Mouse (Mus musculus) layer of hippocampus, postnatal 10 days (tissue): ENCODE results near the gene Fev. TPM values are rescaled to one million over a fixed set of nuclear protein-coding genes. Genes with fewer than 3 reads are reported as not detected.

Source experiments
- DNase-seq, 2 experiments: peaks; one replicate each; pipeline ENCODE4 v3.0.0; 2021; ENCODE audit warnings: low spot score in 2 of 2
- total RNA-seq, 2 experiments: library from RNA; stranded (reverse); gene quantifications; 2 replicates each; pipeline ENCODE4 v1.2.3; 2021

Fev gene
- total RNA-seq, 2 experiments from 2014 or later, result not detected

GRCm38 (mm10) chr1:74880785-74881360 is 4.3 kb downstream of the Fev start:
- DNase-seq, result peak; percentile 74 to 78

DNA sequence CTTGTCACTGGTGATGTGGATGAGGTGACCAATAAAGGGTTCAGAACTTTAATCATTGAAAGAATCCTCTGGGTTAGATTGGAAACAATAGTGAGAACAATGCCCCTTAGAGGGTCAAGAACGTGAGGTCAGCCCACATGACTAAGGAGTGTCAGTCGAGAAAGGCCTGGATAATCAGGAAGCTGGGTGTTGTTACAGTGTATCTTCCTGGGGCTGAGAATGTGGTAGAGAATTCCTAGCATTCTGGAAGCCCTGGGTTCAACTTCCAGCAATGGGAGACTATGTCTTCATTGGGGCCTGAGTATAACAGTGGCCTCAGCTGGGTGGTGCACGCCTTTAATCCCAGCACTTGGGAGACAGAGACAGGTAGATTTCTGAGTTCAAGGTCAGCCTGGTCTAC is 8.0 kb downstream of the Fev start:
- DNase-seq, result no peak

DNA sequence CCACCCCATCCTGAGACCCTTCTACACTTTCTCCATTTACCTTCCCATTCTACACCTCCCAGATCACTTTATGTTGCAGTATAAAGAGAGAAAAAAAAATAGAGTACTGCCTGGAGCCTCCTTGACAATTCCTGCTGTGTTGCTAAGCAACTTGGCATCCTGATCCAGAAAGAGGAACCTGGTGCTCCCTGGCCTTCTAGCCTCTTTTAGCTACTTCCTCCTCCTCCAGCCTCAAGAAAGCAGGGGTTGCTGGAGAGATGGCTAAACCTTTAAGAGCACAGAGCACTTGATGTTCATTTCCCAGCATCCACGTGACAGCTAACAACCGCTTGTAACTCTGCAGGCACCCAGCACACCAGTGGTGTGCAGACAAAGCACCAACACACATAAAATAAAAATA is 13.0 kb downstream of the Fev start:
- no peak for DNase-seq

DNA sequence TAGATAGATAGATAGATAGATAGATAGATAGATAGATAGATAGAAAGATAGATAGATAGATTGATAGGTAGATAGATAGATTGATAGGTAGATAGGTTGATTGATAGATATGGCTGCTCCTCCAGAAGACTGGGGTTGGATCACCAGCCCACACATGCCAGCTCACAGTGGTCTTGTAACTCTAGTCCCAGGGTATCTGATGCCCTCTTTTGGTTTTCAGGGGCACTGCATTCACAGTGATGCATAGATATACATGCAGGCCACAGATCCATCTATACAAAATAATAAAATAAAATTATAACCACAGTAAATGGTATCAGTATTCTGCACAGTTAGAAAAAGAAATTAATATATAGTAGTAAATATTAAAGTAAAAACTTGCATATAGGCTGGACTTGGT is 23.4 kb downstream of the Fev start:
- DNase-seq, result no peak

DNA sequence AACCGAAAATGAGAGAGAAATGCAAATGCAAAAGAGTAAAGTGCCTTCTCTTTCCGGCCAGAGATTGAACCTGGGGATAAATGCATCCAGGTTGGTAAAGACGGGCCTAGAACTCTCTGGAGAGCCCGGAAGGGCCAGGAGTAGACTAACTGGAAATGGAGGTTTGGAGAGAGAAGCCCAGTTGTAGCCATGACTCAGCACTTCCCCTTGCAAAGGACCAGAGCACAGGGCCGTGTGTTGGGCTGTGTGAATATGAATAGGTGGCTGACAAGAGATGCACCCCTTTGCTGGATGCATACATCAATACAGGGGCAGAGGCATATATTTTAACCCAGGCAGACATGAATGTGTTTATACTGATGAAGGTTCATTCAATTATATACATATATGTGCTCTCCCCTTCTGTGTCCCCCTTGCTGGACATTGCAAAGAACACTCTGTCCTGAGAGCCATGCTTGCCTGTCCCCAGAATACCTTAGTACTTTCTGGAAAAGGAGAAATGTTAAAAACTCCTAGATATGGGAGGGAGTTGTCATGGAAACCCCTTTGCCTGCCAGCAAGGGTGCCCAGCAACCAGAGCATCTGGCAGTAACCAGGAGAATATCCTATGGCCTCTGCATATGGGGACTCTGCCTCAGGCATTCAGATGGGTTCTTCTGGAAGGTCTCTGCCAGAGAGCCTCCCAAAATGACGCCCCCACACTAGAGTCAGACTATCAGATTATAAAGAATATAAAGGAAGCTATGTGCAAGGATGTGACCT is 25.8 kb downstream of the Fev start:
- DNase-seq, result peak; percentile 20 to 31

DNA sequence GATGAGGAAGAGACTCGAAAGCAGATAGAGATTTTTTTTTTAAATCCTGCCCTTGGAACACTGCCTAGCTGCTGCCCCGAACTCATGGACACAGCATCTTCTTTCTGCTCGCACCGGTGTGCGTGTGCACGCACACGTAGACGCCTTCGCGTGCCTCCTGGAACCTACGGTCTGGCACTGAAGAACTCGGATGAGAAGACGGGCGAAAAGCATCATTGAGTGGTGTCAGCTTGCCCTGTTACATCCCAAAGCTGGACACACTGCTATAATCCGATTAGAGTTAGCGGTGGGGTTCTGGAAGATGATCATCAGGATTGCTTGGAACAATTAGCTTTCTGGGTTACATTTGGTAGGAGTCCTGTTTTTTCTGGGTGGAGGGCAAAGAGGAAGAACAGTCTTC is 26.4 kb downstream of the Fev start:
- DNase-seq, result peak in 1 of 2 experiments; percentile 16

DNA sequence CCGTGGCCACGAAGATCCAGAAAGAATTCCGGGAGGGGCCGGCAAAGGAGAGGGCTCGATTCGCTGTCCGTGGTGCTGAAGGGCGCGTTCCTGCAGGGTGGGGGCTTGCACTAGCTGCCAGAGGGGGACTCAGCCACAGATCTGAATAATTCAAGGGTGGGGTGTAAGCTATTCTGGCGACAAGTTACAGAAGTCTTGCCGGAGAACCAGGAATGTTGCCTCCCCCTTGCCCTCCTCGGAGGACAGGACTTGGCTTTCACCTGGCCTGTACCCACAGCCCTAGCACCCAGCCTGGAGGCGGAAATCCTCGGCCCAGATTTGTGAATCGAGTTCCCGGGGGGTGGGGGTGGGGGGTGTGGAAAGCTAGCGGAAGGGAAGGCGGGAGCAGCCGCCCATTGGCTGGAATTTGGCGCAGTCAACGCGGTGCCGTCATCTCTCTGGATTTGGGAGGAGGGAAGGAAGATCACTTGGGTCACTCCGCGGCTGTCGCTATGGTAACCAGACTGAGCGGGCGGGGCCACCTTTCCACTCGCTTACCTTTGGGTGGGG is 27.0 kb downstream of the Fev start:
- DNase-seq, result peak; percentile 83 to 89

- DNase-seq, result peak; percentile 16 to 26
These were observed 27.5 kb downstream of the Fev start for GRCm38 (mm10) chr1:74857677-74858076.

- peak; percentile 13 to 16 for DNase-seq
These were observed 28.0 kb downstream of the Fev start for GRCm38 (mm10) chr1:74857201-74857600.

DNA sequence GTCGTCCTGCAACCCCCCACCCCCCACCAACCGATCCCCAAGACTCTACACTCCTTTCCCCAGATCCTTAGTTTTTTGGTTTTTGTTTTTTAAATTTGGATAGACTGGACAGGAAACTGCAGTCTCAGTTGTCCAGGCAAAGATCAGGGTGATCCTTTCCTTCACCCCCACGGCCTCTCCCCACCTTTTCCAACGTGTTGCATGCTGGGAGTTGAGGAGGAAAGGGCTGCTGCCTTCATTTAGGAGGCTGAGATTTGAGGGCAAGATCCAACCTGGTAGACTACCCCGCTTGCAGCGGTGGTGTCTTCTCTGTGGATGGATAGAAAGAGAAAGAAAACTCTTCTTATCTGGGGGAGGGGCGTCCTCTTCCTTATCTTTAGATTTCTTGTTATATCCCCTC is 28.4 kb downstream of the Fev start:
- peak in 1 of 2 experiments; percentile 25 for DNase-seq

DNA sequence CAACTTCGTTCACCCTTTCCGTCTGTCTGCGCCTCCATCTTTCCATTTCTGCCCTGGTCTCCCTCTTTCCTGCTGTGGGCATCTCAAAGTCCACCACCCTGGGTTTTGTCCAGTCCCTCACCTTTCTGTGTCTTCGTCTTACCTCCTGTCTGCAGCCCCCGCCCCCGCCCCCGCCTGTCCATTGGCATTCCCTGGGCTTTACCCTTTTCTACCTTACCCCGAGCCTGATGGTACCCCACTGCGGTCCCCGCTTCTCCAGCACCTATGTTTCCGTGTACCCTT is 28.8 kb downstream of the Fev start:
- DNase-seq, result no peak

DNA sequence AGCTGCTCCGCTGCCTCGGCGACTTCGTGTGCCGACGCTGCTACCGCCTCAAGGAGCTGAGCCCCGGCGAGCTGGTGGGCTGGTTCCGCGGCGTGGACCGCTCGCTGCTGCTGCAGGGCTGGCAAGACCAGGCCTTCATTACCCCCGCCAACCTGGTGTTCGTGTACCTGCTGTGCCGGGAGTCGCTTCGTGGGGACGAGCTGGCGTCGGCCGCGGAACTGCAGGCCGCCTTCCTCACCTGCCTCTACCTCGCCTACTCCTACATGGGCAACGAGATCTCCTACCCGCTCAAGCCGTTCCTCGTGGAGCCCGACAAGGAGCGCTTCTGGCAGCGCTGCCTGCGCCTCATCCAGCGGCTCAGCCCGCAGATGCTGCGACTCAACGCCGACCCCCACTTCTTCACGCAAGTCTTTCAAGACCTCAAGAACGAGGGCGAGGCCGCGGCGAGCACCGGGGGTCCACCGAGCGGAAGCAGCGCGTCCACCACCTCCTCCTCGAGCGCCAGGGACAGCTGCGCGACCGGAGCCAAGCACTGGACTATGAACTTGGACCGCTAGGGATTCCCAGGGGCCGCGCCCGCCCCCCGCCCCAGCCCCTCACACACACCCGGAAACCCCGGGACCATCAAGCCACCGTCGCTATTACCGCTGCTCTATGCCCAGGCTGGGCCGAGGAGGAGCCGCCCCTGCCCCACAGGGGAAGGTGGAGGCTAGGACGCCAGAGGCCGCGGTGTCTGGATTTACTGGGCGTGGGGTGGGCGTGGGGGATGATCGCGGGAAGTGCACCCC is 29.4 kb downstream of the Fev start:
- peak; percentile 34 to 47 for DNase-seq

- DNase-seq, result no peak
These were observed 30.1 kb downstream of the Fev start for GRCm38 (mm10) chr1:74855156-74855555.

- DNase-seq, result peak; percentile 90 to 93
These were observed 30.7 kb downstream of the Fev start, which contains the start of gene Cdk5r2 for GRCm38 (mm10) chr1:74854306-74855056. TSS of gene Cdk5r2 (plus strand) at chr1:74854934.

- peak; percentile 17 to 19 for DNase-seq
These were observed 34.0 kb downstream of the Fev start for GRCm38 (mm10) chr1:74851001-74851775.

- DNase-seq, result peak in 1 of 2 experiments; percentile 36
These were observed 35.0 kb downstream of the Fev start for GRCm38 (mm10) chr1:74850251-74850650.

- no peak for DNase-seq
These were observed 36.3 kb downstream of the Fev start for GRCm38 (mm10) chr1:74848946-74849345.

- no peak for DNase-seq
These were observed 38.9 kb downstream of the Fev start for GRCm38 (mm10) chr1:74846341-74846740.

DNA sequence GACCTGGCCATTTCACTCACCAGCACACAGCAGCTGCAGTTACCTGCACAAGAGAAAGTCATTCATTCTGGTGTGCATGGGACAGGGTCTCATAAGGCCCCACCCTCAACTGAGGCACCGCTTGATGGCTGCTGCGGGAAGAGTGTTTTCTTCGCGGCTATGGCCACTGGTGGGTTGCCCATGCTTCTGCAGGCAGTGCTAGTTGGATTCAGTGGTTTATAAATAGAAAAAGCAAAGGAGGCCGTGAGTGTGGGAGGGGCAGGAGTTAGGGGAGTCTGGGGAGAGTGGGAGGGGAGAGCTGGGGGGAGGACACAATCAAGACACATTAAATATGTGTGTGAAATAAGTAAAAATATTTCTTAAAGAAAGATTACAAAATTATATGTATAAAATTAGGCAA is 42.1 kb downstream of the Fev start:
- DNase-seq, result no peak

GRCm38 (mm10) chr1:74833255-74833654 is 52.0 kb downstream of the Fev start:
- DNase-seq, result no peak
